Mouse (Mus musculus) v-Abl transformed pro-B cells (cell line): ENCODE results near the gene Txnip.

Source experiments
- in situ Hi-C, 2 experiments: fragments of 400-800 bp; cut with MboI; formaldehyde crosslinking; loops; one replicate each; pipeline ENCODE4 v1.15.1; 2025; ENCODE audit not compliant: unreplicated experiment in 2 of 2

Txnip gene

DNA sequence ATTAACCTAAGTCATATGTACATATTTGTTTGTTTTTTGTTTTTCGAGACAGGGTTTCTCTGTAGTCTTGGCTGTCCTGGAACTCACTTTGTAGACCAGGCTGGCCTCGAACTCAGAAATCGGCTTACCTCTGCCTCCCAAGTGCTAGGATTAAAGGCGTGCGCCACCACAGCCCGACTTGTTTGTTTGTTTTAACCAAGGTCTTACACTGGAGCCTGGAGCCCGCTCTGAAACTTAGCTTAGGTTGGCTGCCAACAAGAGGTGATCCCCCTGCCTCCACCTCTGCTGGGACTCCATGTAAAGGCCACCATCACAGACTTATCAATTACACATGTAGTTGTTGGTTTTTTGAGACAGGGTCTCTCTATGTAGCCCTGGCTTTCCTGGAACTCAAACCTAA, 8.9 kb upstream of the Txnip start:
- in situ Hi-C loops, result loop anchor here (5.0 to 25.0 kb wide), 4 partner anchors 33 to 462 kb away; partner anchors contain the start of gene Nudt17 (in 1 of the 2)

- in situ Hi-C loops, result loop anchor here (5.0 to 25.0 kb wide), 4 partner anchors 33 to 462 kb away; partner anchors contain the start of gene Nudt17 (in 1 of the 2)
Observed at GRCm38 (mm10) chr3:96549346-96549745, 8.4 kb upstream of the Txnip start.

GRCm38 (mm10) chr3:96551203-96551602, 6.6 kb upstream of the Txnip start:
- in situ Hi-C loops, result loop anchor here in 1 of 2 experiments (5.0 kb wide), 1 partner anchor 91 kb away; no protein-coding TSS in a partner anchor

DNA sequence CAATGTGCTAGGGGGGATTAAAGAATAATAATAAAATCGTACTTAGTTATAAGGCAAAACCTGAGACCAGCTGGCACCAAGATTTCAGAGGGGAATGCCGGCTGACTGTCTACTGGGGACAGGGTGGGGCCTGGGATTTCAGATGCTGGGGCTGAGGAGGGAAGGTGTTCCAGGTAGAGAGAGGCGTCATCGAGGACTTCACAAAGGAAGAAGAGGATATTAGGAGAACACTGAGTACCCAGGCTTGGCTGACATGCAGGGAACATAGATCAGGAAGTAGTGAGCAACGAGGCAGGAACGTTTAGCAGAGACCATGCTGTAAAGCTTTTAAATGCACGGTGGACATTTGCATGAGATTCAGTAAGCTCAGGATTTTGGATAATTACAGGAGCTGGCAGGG, 5.9 kb upstream of the Txnip start:
- in situ Hi-C loops, result loop anchor here in 1 of 2 experiments (5.0 kb wide), 1 partner anchor 90 kb away; no protein-coding TSS in a partner anchor

DNA sequence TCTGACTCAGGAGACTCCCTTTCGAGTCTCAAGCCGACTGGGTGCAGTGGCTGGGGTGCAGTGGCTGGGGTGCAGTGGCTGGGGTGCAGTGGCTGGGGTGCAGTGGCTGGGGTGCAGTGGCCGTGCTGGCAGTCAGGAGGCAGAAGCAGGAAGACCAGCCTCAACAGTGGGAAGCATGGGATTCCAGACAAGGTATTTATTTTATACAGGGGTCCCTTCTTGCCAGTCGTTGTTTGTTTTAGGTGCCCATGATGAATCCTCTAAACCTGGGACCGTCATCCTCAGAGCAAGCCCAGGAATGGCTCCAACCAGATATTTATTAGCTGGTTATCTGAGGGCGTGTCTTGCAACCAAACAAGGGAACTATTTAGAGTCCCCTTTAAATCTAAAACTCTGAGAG, 4.2 kb upstream of the Txnip start:
- in situ Hi-C loops, result loop anchor here in 1 of 2 experiments (5.0 kb wide), 1 partner anchor 89 kb away; no protein-coding TSS in a partner anchor

GRCm38 (mm10) chr3:96554251-96554650, 3.5 kb upstream of the Txnip start:
- in situ Hi-C loops, result loop anchor here in 1 of 2 experiments (5.0 kb wide), 1 partner anchor 88 kb away; no protein-coding TSS in a partner anchor

DNA sequence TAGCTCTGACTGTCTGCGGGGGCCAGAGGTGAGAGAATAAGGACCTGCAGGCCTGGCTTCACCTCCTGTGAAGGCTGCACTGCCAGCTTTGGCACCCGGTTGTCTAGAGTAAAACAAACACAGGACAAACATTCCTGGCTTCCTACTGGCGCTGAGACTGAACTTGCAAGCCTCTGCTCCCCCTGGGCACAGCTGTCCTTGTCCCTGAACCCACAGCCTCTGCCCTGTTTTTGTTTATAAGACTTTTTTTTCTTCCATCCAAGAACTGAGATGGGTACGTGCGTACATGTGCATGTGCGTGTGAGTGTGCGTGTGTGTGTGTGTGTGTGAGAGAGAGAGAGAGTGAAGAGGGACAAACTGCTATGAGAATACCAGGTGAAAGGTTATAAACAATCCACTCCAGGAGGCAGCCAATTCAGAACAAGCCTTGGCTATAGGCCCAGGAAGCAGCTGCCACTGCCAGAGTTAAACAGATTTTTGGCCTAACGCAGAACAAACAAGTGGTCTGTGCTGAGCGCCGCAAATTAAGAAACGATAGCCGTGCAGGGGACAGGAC, 2.6 kb upstream of the Txnip start:
- in situ Hi-C loops, result no loop called here

DNA sequence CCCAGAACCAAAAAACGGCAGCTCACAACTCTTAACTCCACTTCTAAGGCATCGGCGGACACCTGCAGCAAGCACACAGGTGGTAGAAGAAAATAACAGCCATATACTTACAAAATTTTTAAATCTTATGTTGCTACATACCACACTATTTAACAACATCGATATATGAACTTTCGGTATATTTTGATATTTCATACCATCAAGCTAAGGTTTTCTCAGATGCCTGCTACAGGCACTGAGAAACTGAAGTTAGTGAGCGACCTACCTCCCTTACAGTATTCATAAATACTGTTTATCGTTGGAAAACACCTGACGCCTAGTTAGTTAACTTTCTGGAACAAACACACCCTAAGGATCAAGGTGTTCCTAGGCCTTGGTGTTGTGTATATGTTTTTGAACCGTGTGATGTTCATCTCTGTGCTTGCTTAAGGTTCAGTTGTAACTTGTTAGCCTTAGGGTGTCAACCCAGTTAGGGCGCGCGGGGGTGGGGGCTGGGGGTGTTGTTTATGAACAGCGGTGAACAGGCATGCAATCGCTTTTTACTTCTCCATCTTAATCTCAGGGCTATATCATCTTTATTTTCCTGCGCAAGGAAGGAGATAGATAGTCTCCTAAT, 1.6 kb upstream of the Txnip start:
- in situ Hi-C loops, result no loop called here

GRCm38 (mm10) chr3:96556651-96557635, 814 bp upstream of the Txnip start:
- in situ Hi-C loops, result no loop called here

DNA sequence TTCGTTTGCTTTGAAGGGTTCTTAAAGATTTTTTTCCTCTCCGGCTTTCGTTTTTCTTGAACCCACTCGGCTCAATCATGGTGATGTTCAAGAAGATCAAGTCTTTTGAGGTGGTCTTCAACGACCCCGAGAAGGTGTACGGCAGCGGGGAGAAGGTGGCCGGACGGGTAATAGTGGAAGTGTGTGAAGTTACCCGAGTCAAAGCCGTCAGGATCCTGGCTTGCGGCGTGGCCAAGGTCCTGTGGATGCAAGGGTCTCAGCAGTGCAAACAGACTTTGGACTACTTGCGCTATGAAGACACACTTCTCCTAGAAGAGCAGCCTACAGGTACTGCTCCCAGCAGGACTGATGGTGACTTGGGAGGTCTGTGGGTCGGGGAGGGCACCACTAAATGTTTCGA, 402 bp downstream of the Txnip start:
- in situ Hi-C loops, result no loop called here

- in situ Hi-C loops, result no loop called here
Observed at GRCm38 (mm10) chr3:96558668-96559196, 975 bp downstream of the Txnip start.

DNA sequence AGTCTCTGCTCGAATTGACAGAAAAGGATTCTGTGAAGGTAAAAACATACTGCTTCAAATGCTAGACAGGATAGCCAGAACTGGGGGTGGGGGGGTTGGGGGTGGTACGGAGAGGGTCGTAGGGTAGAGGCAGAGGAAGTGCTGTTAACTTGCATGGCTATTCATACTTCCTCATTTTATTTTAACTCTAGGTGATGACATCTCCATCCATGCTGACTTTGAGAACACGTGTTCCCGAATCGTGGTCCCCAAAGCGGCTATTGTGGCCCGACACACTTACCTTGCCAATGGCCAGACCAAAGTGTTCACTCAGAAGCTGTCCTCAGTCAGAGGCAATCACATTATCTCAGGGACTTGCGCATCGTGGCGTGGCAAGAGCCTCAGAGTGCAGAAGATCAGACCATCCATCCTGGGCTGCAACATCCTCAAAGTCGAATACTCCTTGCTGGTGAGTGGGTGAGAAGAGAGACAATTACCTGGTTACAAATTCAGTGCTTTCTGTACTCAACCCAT, 1.7 kb downstream of the Txnip start:
- in situ Hi-C loops, result no loop called here

DNA sequence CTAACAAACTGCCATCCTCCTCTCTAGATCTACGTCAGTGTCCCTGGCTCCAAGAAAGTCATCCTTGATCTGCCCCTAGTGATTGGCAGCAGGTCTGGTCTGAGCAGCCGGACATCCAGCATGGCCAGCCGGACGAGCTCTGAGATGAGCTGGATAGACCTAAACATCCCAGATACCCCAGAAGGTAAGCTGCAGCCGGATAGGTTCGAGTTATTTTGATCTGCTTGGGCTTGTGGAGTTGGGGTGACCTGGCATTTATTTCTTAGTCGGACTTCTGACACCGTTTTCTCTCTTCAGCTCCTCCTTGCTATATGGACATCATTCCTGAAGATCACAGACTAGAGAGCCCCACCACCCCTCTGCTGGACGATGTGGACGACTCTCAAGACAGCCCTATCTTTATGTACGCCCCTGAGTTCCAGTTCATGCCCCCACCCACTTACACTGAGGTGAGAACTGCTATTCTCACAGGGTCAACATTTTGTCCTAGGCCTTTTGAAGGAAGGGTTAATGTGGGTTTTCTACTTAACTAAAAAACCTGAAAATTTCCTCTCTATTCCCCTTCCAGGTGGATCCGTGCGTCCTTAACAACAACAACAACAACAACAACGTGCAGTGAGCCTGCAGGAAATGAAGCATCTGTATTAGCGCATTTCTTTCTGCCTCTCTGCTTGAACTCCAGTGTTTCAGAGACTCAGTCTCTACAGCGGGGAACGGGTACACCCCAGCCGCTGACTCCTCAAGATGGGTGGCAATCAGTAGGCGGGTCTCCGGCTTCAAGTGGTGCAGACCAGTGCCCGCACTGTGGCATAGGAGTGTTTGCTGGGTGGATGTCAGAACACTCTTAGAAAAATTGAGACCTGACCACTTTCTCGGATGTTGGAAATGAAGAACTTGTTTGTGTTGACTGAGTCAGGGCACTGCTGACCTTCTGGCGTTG, 2.4 kb downstream of the Txnip start:
- in situ Hi-C loops, result no loop called here

GRCm38 (mm10) chr3:96560881-96561668, 3.3 kb downstream of the Txnip start:
- in situ Hi-C loops, result no loop called here

DNA sequence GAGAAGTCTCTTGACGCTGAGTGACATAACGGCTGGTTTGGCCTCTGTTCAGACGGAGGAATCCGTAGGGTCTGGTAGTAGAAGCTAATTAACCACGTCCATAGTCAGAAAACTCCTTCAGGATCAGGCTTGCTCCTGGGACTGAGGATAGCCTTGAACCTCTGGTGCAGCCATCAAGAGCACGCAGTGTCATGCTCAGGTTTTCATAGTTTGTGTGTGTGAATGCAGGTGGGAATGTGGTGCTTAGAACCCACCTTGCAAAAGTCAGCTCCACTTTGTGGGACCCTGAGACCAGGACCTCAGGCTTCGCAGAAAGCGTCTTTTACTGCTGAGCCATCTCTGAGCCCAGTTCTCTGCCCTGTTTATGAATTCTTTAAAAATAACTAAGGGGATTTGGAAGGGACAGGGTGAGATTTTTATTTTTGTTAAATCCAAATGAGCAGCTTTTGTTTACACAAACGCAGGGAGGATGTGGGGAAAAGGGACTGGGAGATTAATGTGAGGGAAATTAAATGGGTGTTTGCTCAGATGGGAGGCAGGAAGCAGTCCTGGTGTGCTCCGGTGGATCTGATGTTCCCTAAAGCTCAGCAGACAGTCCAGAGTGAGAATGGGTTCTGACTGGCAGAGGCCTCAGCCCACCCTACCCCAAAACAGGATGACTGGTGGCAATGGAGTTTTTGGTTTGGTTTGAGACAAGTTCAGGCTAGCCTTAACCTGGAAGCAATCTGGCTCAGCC, 4.4 kb downstream of the Txnip start:
- in situ Hi-C loops, result no loop called here

DNA sequence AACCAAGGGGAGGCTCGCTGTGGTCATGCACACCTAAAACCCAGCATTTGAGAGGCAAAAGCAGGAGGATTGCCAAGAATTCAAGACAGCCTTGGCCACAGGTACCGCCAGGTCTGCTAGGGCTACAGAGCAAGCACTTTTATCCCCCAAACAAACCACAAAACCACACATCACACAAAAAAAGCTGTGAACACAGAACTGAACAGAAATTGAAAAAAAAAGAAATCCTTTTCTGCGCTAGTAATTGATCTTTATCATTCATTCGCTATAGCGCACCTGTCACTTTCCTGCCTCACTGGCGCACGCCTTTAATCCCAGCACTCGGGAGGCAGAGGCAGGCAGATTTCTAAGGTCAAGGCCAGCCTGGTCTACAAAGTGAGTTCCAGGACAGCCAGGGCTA, 5.5 kb downstream of the Txnip start:
- in situ Hi-C loops, result no loop called here

GRCm38 (mm10) chr3:96563911-96564632, 6.3 kb downstream of the Txnip start:
- in situ Hi-C loops, result no loop called here
